Mouse (Mus musculus) cerebellum, adult 11 months (tissue): Measurements from ENCODE around the gene Olfr1419.
A peak's percentile ranks its signal among the peaks of the same experiment; 100 is the strongest.
"Not testable (repeated sequence)": the region's sequence is repeated elsewhere in the genome, so short reads cannot be mapped to it uniquely, and the experiment has no call there.

Experiments
- DNase-seq: peaks from one replicate; pipeline ENCODE4 v3.0.0; 2022

Olfr1419 gene

GRCm38 (mm10) chr19:11875006-11875405, at the start of gene Olfr1419:
Gene Olfr1419 (minus strand): TSS chr19:11875106.
- no peak for DNase-seq

DNA sequence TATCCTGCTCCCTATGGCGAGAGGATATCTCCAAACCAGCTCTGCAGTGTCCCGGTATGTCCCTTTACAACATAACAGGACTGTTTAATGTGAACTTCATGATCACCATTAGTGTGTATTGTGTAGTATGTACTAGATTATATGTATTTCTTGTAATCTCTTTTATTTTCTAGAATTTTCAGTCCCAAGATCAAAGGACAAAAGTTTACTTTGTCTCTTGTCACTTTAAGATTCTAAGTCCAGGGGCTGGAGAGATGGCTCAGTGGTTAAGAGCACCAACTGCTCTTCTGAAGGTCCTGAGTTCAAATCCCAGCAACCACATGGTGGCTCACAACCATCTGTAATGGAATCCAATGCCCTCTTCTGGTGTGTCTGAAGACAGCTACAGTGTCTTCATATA, 47.6 kb upstream of the Olfr1419 start:
- DNase-seq, result not testable (repeated sequence)

GRCm38 (mm10) chr19:11922068-11922467, 47.2 kb upstream of the Olfr1419 start:
- DNase-seq, result no peak

GRCm38 (mm10) chr19:11915804-11916203, 40.9 kb upstream of the Olfr1419 start:
- DNase-seq, result no peak

DNA sequence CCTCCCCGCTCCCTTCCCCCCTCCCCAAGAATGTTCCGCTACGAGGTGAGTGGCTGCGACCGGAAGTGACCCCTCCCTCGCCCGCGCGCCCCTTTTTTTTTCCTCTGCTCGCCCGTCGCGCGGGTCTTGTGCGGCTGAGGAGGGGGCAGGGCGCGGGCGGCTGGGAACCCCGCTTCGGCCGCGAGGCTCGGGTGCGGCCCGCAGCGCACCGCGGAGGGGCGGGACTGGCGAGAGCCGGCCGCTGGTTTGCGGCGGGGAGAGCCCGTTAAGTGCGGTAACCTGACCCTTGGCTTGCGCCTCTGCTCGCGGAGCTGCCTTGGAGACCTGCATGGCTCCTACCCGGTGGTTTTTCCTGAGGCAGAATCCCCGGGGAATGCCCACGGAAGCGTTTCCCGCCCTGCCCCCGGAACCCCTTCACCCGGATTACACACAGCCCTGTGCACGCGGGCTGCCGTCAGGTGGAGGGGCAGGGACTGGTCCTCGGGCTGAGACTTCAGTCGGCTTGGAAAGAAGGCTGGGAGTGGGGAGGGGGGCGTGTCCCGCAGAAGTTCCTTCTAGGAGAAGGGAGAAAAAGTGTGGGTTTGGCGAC, 37.7 kb upstream of the Olfr1419 start:
- DNase-seq, result no peak

DNA sequence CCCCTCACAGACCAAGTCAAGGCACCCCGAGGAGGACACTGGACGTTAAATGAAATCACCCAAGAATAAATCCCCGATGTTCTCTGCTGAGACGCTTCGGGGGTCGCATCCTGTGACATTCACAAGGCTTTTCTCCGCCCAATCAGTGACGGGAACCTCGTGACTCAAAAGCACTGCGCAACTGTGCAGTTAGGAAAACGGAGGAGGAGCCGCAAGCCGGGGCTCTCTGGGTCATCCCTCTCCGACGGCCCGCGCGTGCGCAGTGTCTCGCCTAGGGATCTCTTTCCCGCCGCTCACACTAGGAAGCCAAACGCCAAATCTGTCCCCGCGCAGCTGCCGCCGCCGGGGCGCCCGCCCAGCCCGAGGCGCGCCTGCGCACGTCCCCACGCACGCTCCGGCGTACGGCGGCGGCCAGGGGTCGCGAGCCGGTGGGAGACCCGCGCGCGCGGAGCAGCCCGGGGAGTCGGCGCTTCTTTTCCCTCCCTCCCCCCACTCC, 37.2 kb upstream of the Olfr1419 start, which contains the start of gene Patl1:
TSS of gene Patl1 (plus strand) at position 363 of the 496 bp plus-strand sequence.
- DNase-seq, result peak; percentile 98

GRCm38 (mm10) chr19:11911603-11912002, 36.7 kb upstream of the Olfr1419 start:
- DNase-seq, result no peak

GRCm38 (mm10) chr19:11911021-11911420, 36.1 kb upstream of the Olfr1419 start:
- no peak for DNase-seq

DNA sequence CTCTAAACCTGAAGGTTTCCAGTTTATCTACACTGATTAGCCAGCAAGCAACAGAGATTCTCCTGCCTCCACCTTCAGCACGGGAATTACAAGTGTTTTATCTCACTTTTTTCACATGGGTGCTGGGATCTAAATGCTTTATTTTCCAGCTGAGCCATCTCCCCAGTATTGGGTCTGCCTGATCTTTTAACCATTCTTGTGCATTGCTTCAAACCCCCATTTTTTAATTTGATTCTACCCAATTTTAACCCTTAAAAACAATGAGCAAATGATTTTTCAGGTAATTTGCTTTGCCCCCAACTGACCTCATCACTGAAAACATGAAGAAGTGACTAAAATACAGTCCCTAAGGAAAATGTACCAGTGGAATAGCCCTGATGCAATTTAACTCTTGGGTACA, 11.4 kb upstream of the Olfr1419 start, which contains the start of gene Olfr1420:
TSS of gene Olfr1420 (plus strand) at position 301 of the 400 bp plus-strand sequence.
- no peak for DNase-seq

DNA sequence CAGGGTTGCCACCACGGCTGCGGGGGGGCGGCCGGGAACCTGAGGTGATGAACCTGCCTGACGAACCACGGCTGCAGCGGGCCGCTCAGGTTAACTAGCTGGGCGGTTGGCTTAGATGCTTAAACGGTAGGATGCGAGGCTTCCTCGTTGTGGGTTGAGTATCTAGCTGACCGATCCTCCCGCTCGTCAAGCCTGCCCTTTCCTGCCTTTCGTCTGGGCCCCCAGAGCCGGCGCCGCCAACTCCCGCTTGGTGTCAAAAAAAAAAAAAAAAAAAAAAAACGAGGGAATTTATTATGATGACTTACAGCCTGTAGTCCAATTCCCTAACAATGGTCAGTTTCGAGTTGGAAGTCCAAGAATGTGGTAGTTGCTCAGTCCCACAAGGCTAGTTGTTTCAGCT, 3.5 kb upstream of the Olfr1419 start:
- not testable (repeated sequence) for DNase-seq

DNA sequence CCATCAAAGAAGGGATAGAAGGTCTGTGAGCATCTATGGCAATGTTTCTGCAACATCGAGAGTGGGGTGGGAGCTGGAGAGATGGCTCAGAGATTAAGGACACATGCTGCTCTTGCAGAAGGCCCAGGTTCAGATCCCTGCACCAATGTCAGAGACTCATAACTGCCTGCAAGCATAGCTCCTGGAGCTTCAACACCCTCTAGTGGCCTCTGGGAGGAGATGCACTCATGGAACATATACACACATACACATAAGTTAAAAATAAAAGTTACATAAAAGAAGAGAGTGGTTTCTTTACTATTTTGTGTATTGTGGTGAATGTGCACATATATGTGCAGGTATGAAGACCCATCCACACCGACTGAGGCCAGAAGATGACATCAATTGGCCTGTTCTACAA, 7.1 kb downstream of the Olfr1419 start:
- no peak for DNase-seq

DNA sequence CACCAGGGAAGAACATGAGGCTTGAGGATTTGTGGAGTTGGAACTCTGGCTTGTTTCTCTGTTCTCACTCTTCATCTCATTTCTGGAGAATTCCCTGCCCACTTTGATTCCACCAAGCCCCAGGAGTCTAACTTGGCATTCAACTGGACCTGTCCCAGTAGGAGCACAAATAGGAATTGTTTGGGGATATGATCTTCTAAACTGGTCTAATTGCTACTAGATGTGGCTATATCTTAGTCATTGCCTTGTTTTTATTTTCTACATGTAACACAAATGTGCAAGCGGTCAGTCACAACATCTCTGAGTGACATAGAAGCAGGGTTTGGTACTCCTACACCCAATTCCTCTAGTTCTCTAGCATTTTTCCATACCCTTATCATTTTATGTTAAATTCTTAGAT, 13.9 kb downstream of the Olfr1419 start, which contains the start of gene Olfr1418:
TSS of gene Olfr1418 (minus strand) at position 101 of the 400 bp plus-strand sequence.
- no peak for DNase-seq

GRCm38 (mm10) chr19:11856506-11856905, 18.4 kb downstream of the Olfr1419 start:
- no peak for DNase-seq

GRCm38 (mm10) chr19:11854821-11855220, 20.1 kb downstream of the Olfr1419 start:
- DNase-seq, result no peak

DNA sequence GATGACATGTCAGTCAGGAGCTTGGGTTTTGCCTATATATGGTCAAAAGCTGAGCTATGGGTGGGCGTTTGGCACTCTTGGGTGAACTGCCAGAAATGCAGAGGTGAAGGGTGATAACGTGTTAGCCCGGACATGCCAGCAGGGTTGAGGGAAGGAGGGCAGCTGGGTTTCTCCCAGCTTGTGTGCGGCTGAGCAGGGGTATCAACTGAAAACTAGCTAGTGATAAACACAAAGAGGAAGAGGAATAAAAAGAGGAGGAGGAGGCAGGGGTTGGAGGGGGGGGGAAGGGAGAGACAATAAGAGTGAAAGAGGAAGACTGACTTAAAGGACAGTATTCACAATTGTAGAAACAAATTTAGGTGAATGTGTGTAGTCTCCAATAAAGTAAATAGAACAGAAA, 22.3 kb downstream of the Olfr1419 start:
- no peak for DNase-seq

DNA sequence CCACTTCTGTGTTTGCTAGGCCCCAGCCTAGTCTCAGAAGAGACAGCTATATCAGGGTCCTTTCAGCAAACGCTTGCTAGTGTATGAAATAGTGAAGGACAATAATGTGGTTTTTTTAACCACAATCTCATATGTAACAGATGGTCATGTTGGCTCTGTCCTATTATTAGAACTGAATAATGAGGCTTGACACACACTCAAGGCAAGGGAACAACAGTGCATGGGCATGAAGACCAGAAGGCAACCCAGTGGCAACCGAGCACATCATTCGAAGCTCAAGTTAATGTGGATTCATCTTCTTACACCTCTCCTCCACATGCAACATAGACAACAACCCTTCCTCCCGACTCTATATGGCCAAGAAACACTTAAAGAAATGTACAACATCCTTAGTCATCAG, 28.6 kb downstream of the Olfr1419 start:
- DNase-seq, result no peak

GRCm38 (mm10) chr19:11839119-11839518, 35.8 kb downstream of the Olfr1419 start, which contains the start of gene Olfr1417:
Gene Olfr1417 (minus strand): TSS chr19:11839219.
- no peak for DNase-seq

GRCm38 (mm10) chr19:11823346-11824065, 51.4 kb downstream of the Olfr1419 start:
- no peak for DNase-seq

DNA sequence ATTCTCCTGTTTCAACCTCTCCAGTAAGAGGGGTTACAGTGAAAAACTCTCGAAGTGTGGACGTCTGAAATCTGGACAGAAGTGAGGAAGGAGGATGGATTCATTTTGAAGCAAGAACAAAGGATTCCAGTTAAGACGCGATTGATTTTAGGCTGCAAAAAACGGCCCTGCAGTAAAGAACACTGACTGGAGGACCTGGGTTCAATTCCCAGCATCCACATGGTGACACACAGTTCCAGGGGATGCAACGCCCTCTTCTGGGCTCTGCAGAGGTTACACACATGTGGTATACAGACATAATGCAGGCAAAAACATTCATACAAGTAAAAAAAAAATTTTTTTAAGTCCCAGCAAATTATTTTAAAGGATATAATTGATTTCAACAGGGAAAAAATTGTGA, 54.7 kb downstream of the Olfr1419 start:
- peak; percentile 27 for DNase-seq

DNA sequence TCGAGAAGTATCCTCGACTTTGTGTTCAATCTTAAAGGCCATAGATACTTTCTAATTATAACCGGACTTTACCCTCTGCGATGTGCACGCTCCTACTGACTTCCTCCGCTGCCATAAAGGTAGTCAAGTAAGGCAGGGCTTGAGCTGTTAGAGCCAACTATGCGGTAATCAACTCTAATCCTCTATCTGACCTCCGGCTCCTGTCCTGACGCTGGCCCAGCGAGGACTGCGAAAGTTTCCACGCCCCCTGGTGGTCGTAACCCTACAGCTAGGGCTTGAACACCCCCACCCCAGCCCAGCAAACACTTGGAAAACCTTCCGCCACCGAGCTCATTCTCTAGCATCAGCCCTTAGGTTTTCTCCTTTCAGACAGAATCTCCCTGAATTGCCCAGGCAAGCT, 55.1 kb downstream of the Olfr1419 start:
- peak; percentile 63 for DNase-seq

DNA sequence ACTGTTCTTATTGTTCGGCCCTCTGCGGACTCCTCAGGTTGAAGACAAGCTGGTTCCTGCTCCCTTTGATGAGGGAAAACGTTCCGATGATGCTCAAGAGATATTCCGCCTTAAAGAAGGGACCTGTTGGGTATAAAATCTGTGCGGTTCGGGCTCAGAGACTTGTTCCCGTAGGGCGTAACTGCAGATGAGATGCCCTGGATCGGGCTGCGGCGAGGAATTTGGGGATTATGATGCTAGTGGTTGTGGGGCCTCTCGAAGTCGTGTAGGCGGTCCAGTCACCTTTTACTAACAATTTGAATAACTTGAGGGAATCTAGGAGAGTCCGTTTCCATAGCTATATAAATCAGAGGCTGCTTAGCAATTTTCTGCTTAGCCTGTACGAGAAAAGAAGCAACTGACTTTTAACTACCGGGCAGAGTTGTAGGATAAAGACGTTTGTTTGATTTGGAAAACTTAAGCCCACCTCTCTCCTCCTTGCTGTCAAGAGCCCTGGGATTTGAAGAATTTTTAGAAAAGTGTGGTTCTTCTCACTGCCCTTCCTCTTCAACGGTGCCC, 55.7 kb downstream of the Olfr1419 start, which contains the start of gene Stx3:
TSS of gene Stx3 (minus strand) at position 261 of the 558 bp plus-strand sequence.
- peak; percentile 9 for DNase-seq
